Mouse (Mus musculus) stomach, adult 2 months (tissue): Measurements from ENCODE around the gene Fam186a. TPM values are rescaled to one million over a fixed set of nuclear protein-coding genes. Genes with fewer than 3 reads are reported as not detected.

Experiments
- polyA plus RNA-seq: library from polyadenylated mRNA; depleted of rRNA; stranded (reverse); fragments of >200 nt; gene quantifications from 2 replicates; pipeline ENCODE4 v1.2.3, GENCODE M21; 2012; rRNA removed

Gene Fam186a
- under 0.01 TPM in 1 of 2 replicates, not detected in the other for polyA plus RNA-seq

DNA sequence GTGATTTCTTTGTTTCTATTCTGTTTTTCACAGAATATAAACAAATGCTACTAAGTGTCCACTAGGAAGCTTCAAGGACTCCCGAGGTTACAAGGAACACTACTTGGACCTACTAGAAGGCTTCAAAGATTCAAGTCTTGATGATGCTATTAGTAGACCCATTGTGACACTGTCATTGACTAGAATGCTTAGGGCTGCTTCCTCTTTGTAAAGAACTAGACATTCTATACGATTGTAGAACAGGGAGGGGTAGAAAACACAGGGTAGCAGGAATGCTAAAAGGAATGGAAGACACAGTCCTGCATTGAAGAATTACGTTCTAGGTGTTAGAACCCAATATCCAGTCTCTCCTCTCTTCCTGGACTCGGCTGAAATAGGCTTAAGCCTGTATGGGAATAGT, at the start of gene Fam186a:
Gene Fam186a (minus strand): TSS at position 101 of the 400 bp plus-strand sequence.

DNA sequence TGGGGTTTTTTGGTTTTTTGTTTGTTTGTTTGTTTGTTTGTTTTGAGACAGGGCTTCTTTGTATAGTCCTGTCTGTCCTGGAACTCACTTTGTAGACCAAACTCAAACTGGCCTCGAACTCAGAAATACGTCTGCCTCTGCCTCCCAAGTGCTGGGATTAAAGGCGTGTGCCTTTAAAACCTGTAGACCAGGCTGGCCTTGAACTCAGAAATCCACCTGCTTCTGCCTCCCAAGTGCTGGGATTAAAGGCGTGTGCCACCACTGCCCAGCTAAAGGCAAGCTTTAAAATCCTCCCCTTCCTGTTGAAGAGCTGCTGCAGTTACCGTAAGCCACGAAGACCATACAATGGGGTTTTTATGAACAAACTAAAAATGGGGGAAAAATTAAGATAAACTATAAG, 2.9 kb upstream of the Fam186a start, which contains the start of gene Larp4:
Gene Larp4 (plus strand): TSS at position 301 of the 400 bp plus-strand sequence.

DNA sequence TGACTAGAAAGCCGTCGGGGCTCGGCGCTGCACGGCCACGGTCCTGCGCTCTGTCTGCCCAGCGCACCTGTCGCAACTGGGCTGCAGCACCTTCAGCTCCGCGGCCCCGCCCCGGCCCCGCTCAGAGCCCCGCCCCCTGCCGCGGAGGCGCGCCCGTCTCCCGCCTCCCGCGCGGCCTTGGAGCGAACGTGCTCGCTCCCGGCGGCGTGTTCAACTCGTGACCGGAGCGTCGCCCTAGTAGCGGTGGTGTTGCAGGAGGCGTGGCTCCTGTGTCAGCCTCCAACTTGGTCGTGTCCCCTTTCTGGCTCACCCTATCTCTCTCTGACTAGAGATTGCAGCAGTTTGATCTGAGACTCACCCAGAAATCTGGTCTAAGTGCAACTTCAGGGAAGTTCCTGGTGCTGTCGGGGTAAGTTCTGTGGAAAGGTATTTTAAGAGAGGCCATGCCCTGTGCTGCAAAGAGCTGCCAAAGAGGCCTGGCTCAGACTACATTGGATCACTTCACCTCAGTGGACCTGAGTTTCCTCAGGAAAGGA, 91.5 kb downstream of the Fam186a start, which contains the start of gene Lima1:
Gene Lima1 (minus strand): TSS at position 123 of the 536 bp plus-strand sequence.

Other genes with a start within 250 kb of the Fam186a start
- gene Gpd1, start 249.5 kb downstream of the Fam186a start, polyA plus RNA-seq, result 26.2 and 29.9 TPM in 2 replicates
- 141 and 223 TPM in 2 replicates for gene Cox14, start 241.4 kb downstream of the Fam186a start, polyA plus RNA-seq
- 4.3 and 5.5 TPM in 2 replicates for gene Cers5, start 194.2 kb downstream of the Fam186a start, polyA plus RNA-seq
- gene Lima1, start 91.6 kb downstream of the Fam186a start, polyA plus RNA-seq, result 11.8 and 19.9 TPM in 2 replicates
- 8.4 and 16.7 TPM in 2 replicates for gene Larp4, start 3.0 kb upstream of the Fam186a start, polyA plus RNA-seq
- 2.7 and 3.9 TPM in 2 replicates for gene Dip2b, start 71.6 kb upstream of the Fam186a start, polyA plus RNA-seq